Mouse (Mus musculus) brain, embryonic 14.5 days (tissue): ENCODE data around the gene Auts2. TPM values are rescaled to one million over a fixed set of nuclear protein-coding genes. Genes with fewer than 3 reads are reported as not detected.

Experiments used
- DNase-seq: peaks from one replicate; pipeline ENCODE4 v3.0.0-alpha.2; 2011; ENCODE audit warnings: low read depth
- CTCF ChIP-seq: fragments of 200-500 bp; IDR thresholded peaks from 2 replicates; pipeline ENCODE4 v1.5.1; 2012; ENCODE audit warnings: inconsistent platforms, mild to moderate bottlenecking, moderate library complexity, borderline replicate concordance; ENCODE audit not compliant: insufficient read depth, insufficient read length; ENCODE audit errors: extremely low read depth
- POLR2A ChIP-seq: fragments of 200-500 bp; IDR thresholded peaks from 2 replicates; pipeline ENCODE4 v1.6.1; 2012; ENCODE audit warnings: mild to moderate bottlenecking, inconsistent platforms, borderline replicate concordance; ENCODE audit not compliant: poor library complexity, insufficient read depth, insufficient read length, severe bottlenecking; ENCODE audit errors: extremely low read depth
- polyA plus RNA-seq: library from polyadenylated mRNA; depleted of rRNA; stranded (reverse); fragments of >200 nt; gene quantifications from 2 replicates; pipeline ENCODE4 v1.2.3, GENCODE M21; 2012

Gene Auts2
- polyA plus RNA-seq, 1 experiment, result 122 TPM

- no peak for TF ChIP-seq CTCF
- TF ChIP-seq POLR2A, result no peak
- DNase-seq, result no peak
These were observed 5.7 kb downstream of the Auts2 start for GRCm38 (mm10) chr5:132537475-132537874.

GRCm38 (mm10) chr5:132526395-132526794 is 16.7 kb downstream of the Auts2 start:
- DNase-seq, result peak; percentile 47
- TF ChIP-seq CTCF (no peak), POLR2A (no peak)

- TF ChIP-seq CTCF, result no peak
- no peak for TF ChIP-seq POLR2A
- DNase-seq, result peak; percentile 60
These were observed 21.7 kb downstream of the Auts2 start for GRCm38 (mm10) chr5:132521358-132521873.

GRCm38 (mm10) chr5:132517879-132518278 is 25.3 kb downstream of the Auts2 start:
- peak; percentile 50 for DNase-seq
- TF ChIP-seq CTCF, result no peak
- no peak for TF ChIP-seq POLR2A

GRCm38 (mm10) chr5:132514521-132514920 is 28.6 kb downstream of the Auts2 start:
- DNase-seq, result no peak
- TF ChIP-seq CTCF (no peak), POLR2A (no peak)

DNA sequence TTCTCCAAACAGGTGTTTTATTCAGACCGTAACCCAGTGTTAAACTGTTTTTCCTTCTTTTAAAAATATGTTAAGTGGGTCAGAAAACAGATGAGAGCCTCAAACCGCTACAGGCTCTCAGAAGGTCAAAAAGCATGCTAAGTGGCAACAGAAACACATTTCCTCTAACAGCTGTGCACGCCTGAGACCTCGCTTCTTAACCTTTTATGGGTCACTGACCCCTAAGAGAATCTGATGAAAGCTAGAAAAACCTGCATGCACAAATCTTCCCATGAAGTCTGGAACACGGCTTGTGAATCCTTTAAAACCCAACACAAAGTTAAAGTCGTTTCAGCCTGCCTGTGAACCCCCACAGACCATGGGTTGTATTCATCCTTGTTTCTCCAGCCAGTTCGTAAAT is 29.9 kb downstream of the Auts2 start:
- no peak for DNase-seq
- TF ChIP-seq POLR2A, result no peak
- TF ChIP-seq CTCF, result no peak

DNA sequence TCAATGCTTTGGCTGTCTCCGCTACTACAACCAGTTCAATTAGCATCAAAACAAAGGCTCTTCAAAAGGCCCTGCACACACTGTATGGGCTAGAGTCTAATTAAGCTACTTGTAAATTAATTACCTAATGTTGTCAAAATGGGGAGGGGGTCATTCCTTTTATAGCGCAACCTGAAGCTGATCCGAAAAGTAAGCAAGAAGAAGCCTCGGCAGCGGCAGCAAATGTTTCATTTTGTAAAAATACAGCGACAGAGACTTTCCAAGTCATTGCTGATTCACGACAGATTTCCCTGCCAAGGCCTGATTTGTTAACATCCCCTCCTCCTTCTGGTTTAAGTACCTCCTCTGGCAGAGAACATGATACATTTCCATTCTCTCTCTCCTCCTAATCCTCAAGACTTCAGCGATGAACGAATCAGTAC is 33.7 kb downstream of the Auts2 start:
- peak; percentile 86 for DNase-seq
- TF ChIP-seq POLR2A, result no peak
- no peak for TF ChIP-seq CTCF

DNA sequence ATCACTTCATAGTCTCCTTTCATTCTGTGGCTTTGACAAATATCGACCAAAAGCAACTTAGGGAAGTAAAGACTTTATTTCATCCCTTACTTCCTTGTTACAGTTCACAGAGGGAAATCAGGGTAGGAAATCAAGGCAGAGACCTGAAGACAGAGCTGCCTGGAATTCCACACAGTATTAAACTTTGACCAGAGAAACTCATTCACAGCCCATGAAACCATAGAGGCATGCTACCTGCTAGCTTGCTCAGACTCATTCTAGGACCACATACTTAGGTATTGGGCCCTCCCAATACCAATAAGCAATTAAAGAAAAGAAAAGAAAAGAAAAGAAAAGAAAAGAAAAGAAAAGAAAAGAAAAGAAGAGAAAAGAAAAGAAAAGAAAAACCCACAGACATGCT is 38.3 kb downstream of the Auts2 start:
- no peak for DNase-seq
- no peak for TF ChIP-seq POLR2A
- no peak for TF ChIP-seq CTCF

DNA sequence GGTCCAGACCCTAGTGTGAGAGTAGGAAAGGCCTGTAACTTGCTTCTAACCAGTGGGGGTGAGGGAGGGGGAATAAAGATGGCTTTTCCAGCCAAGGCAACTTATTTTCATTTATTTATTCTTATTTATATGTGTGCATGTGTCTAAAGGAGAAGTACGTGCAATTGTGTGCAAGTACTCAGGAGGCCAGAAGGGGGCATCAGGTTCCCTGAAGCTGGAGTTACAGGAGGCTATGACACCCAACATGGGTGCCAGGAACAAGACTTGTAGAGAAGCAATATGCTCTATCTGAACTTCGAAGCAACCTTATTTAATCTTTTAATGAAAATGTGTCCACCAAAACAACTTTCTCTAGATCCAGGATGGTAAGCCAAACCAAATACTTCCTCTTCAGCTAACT is 39.7 kb downstream of the Auts2 start:
- TF ChIP-seq CTCF (peak; percentile 7; the same call in 1 of the 2 replicates), POLR2A (no peak)
- no peak for DNase-seq

GRCm38 (mm10) chr5:132502036-132502435 is 41.1 kb downstream of the Auts2 start:
- TF ChIP-seq CTCF, result no peak
- TF ChIP-seq POLR2A, result no peak

DNA sequence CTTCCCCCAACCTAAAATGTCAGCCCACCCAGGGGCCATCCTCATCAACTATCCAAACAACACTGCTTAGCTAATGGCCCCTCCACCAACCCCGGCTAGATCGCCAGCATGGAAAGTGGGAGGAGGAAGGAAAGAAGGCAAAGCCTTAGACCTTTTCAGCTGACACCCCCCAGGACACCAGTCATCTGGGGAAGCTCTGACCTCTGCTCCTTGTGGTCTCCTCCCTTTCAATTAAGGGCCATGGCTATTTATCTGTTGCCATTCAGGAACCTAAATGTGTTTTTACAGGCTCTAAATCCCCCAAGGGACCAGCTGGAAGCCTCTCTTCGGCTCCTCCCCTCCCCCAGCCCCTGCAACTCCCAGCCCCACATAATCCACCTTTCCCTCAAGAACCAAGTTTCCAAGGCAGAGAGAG is 42.3 kb downstream of the Auts2 start:
- TF ChIP-seq POLR2A (no peak), CTCF (no peak)
- DNase-seq, result peak; percentile 39

More at GRCm38 (mm10) chr5:132502036-132502435, 41.1 kb downstream of the Auts2 start:
- no peak for DNase-seq

DNA sequence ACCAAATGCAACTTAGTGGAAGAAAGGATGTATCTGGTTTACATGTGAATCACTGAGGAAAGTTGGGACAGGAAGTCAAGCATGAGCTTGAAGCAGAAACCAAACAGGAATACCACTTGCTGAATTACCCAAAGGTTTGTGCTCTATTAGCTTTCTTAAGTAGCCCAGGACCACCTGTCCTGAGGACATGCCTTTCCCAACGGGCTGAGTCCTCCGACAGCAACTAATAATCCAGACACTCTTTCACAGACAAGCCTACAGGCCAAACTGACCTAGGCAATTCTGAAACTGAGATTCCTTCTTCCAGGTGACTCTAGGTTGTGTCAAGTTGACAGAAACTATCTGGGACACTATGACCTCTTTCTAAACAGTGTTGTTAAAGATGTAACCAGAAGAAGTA is 44.2 kb downstream of the Auts2 start:
- no peak for TF ChIP-seq POLR2A
- TF ChIP-seq CTCF, result no peak
- no peak for DNase-seq
